Mouse (Mus musculus) forebrain, embryonic 16.5 days (tissue): ENCODE data around the gene Vps9d1. TPM values are rescaled to one million over a fixed set of nuclear protein-coding genes. Genes with fewer than 3 reads are reported as not detected.
"Not testable (repeated sequence)": the region's sequence is repeated elsewhere in the genome, so short reads cannot be mapped to it uniquely, and the experiment has no call there.

Source experiments
- ATAC-seq: fragments of 200-750 bp; cut with Nextera tagmentation; 2 replicates; pipeline ENCODE4 v1.8.0; 2017; ENCODE audit warnings: mild to moderate bottlenecking, moderate library complexity
- H3K27ac ChIP-seq: fragments of 300-500 bp; sonication (generic); 2 replicates; pipeline ENCODE4 v1.5.1; 2014; ENCODE audit warnings: low read length, control low read depth
- H3K27me3 ChIP-seq: fragments of 300-500 bp; sonication (generic); replicated peaks from 2 replicates; pipeline ENCODE4 v1.6.1; 2014; ENCODE audit warnings: low read length; ENCODE audit not compliant: control insufficient read depth, insufficient read depth
- H3K36me3 ChIP-seq: fragments of 300-500 bp; sonication (generic); 2 replicates; pipeline ENCODE4 v1.6.1; 2014; ENCODE audit not compliant: control insufficient read depth, insufficient read depth
- H3K4me1 ChIP-seq: fragments of 300-500 bp; sonication (generic); replicated peaks from 2 replicates; pipeline ENCODE4 v1.6.1; 2014; ENCODE audit warnings: low read length; ENCODE audit not compliant: control insufficient read depth, insufficient read depth
- H3K4me2 ChIP-seq: fragments of 300-500 bp; sonication (generic); 2 replicates; pipeline ENCODE4 v1.6.1; 2014; ENCODE audit warnings: mild to moderate bottlenecking, low read length, control low read depth
- H3K4me3 ChIP-seq: fragments of 300-500 bp; sonication (generic); replicated peaks from 2 replicates; pipeline ENCODE4 v1.5.1; 2014; ENCODE audit warnings: mild to moderate bottlenecking, low read length, control low read depth
- H3K9ac ChIP-seq: fragments of 300-500 bp; sonication (generic); replicated peaks from 2 replicates; pipeline ENCODE4 v1.6.1; 2014; ENCODE audit warnings: low read depth, low read length, control low read depth
- H3K9me3 ChIP-seq: fragments of 300-500 bp; sonication (generic); 2 replicates; pipeline ENCODE4 v1.6.1; 2016; ENCODE audit warnings: low read length; ENCODE audit not compliant: control insufficient read depth
- WGBS: fragments of 180-500 bp; shearing (Covaris S2); extraction: QIAGEN DNeasy Blood & Tissue Kit; methylation state at CpG from one replicate; pipeline ENCODE4 v1.1.7; 2014; 5-methylcytosine and 5-hydroxymethylcytosine counted together
- polyA plus RNA-seq: library from polyadenylated mRNA; unstranded; fragments of >200 nt; fragmentation: Nextera tagmentation; extraction: Ambion mirVana; gene quantifications from 2 replicates; pipeline ENCODE4 v1.2.1, GENCODE M21; 2015

The Vps9d1 gene
- polyA plus RNA-seq, 1 experiment from 2014 or later = 60.5 TPM

DNA sequence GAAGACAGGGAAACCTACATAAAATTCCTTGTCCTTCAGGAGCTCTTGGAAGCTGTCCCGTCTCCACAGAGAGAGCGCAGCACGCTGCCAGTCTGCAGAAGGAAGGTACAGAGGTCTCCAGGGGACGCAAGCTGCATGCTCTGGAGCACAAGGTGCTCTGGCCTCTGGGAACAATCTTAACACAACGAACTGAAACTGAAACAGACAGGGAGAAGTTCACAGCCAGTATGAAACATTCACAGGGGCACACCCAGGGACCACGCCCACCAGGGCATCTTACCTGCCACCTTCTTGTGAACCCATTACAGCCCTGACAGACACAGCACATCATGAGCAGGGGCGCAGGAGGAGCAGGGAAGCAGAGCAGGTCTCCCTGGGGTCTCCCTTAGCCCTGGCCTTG is 29.8 kb upstream of the Vps9d1 start:
- no peak overlapping the region for H3K4me3 ChIP-seq
- no peaks in the 10 kb centered on the region for H3K27me3 ChIP-seq
- WGBS = 89% methylated on average over 7 of the region's 7 CpGs
- ATAC-seq = no peak
- no peak overlapping the region for H3K4me2 ChIP-seq
- no peaks in the 10 kb centered on the region for H3K9me3 ChIP-seq
- H3K27ac ChIP-seq = no peak overlapping the region
- no peaks in the 10 kb centered on the region for H3K36me3 ChIP-seq
- H3K9ac ChIP-seq = no peak overlapping the region
- no peaks in the 10 kb centered on the region for H3K4me1 ChIP-seq

DNA sequence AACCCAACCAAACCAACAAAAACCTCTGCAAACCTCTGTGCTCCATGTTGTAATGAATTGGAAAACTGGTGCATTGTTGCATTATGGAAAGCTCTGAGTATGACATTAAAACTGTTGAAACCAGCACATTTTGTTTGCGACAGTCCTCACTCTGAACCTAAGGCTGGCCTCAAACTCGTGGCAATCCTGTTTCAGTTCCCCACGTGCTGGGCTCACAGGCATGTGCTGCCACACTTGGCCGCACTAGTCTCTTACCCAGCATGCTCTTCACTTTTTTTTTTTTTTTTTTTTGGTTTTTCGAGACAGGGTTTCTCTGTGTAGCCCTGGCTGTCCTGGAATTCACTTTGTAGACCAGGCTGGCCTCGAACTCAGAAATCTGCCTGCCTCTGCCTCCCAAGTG is 28.8 kb upstream of the Vps9d1 start:
- H3K36me3 ChIP-seq = not testable (repeated sequence)

DNA sequence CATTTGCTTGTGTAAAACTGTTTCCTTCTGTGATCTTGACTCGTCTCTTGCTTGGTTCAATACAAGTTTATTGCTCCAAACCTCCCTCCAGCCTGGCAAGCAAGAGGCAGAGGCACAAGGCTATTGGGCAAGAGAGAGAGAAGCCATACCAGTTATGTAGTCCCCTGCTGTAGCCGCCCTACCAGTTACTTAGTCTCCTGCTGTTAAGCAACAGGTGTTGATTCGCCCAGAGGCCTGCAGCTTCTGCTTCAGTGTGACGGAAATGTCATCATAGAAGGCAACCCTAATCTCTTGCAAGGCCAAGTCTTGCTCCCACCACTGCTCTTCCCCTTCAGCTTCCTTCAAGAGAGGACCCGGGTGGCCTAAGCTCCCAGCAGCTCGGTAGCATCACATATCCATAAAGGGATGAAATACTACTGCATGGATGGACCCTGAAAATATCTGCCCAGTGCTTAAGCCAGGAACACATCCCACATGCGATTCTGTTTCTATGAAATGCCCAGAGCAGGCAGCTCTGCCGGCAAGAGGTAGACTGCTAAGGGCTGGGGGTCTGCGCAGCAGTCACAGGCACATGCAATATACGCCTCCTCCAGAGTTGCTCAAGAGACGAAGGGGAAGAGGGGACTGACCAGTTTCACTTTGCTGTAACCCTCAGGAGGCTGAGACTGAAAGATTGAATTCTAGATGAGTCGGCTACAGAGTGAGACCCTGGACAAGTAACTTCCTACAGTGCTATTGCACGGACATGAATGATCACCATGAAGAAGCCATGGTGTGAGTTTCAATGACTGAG is 26.4 kb upstream of the Vps9d1 start:
- Histone ChIP-seq H3K27me3 (no peaks in the 10 kb centered on the region), H3K9me3 (no peaks in the 10 kb centered on the region), H3K4me1 (no peaks in the 10 kb centered on the region), H3K9ac (no peak overlapping the region), H3K4me3 (no peak overlapping the region), H3K4me2 (no peak overlapping the region), H3K27ac (no peak overlapping the region), H3K36me3 (no peaks in the 10 kb centered on the region)
- 88% methylated on average over 13 of the region's 13 CpGs for WGBS
- ATAC-seq = no peak

More for the DNA sequence above, 28.8 kb upstream of the Vps9d1 start:
- H3K4me2 ChIP-seq, H3K4me3 ChIP-seq, H3K9me3 ChIP-seq, H3K27ac ChIP-seq, H3K4me1 ChIP-seq, ATAC-seq, H3K9ac ChIP-seq, H3K27me3 ChIP-seq: not testable (repeated sequence)
- WGBS = 93% methylated on average over 4 of the region's 6 CpGs

DNA sequence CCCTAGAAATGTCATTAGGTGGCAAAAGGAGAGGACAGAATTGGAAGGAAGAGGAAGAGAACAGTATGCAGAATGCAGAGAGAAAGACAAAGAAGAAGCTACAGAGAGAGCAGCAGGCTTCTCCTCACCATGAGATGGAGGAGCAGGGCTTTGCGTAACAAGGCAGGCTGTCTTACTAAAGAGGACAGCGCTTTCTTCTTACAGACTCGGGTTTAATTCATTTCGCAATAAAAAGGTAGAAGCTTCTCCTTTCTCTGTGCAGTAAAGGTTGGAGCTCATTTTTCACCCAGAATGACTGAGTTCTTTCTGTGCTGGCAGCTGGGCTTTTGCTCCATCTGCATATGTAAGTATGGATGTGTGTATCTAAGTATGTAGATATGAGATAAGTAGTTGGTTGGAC is 25.7 kb upstream of the Vps9d1 start:
- no peak overlapping the region for H3K4me2 ChIP-seq
- no peaks in the 10 kb centered on the region for H3K27me3 ChIP-seq
- no peaks in the 10 kb centered on the region for H3K4me1 ChIP-seq
- no peak overlapping the region for H3K9ac ChIP-seq
- H3K36me3 ChIP-seq = no peaks in the 10 kb centered on the region
- H3K27ac ChIP-seq = no peak overlapping the region
- 92% methylated on average over 4 of the region's 4 CpGs for WGBS
- no peaks in the 10 kb centered on the region for H3K9me3 ChIP-seq
- H3K4me3 ChIP-seq = no peak overlapping the region
- ATAC-seq = no peak

DNA sequence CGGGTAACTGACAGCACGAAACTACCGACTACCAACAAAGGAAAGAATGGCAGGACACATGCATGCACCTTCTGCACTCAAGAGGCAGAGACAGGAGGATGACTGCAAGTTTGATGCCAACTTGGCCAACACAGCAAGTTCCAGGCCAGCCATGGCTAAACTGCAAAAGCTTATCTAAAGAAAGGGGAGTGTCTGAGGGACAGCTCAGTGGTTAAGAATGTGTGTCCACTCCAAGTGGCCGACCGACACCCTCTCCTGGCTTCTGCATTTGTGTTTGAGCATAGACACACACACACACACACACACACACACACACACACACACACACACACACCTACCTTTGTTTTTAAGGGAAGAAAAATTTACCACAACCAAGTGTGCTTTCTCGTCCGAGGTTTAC is 24.3 kb upstream of the Vps9d1 start:
- no peaks in the 10 kb centered on the region for H3K36me3 ChIP-seq
- H3K9me3 ChIP-seq = no peaks in the 10 kb centered on the region
- WGBS = 78% methylated on average over 7 of the region's 7 CpGs
- no peak overlapping the region for H3K4me2 ChIP-seq
- no peak for ATAC-seq
- no peaks in the 10 kb centered on the region for H3K27me3 ChIP-seq
- no peaks in the 10 kb centered on the region for H3K4me1 ChIP-seq
- H3K27ac ChIP-seq = no peak overlapping the region
- no peak overlapping the region for H3K4me3 ChIP-seq
- no peak overlapping the region for H3K9ac ChIP-seq

DNA sequence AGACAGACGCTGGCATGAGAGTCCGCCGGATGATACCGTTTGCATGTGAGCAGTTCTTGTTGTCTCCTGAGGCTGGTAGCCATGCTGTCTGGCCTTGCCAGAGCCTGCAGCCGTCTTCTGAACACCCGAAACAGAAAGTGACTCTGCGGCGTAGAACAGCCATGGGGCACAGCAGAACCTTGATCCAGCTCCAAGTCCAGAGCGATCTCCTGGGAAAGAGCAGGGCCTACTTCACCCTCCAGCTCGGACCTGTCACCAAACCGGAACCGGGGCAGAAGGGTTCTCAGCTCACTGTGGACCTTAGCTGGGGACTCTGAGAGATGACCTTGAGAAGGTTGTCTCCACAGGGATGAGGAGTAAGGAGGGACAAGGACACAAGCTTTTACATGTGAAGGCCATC is 20.9 kb upstream of the Vps9d1 start:
- Histone ChIP-seq H3K4me2 (no peak overlapping the region), H3K4me3 (no peak overlapping the region)
- WGBS = 94% methylated on average over 12 of the region's 12 CpGs

DNA sequence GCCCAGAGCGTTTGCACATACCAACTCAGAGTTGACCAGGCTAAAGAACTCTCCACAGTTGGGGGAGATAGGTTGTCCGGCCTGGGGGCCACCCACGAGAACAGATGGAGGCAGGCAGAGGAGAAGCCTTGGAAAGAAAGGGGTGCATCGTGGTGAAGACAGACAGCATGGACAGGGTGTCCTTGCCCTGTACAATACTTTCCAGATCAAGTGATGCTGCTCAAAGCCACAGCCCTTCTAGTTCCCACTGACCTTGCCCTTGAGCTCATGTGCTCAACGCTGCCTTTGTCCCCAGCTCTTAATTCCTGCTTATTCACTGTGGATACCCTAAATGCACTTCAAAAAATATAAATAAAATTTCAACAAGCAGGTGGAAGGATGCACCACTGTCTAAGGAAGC is 20.3 kb upstream of the Vps9d1 start:
- Histone ChIP-seq H3K4me2 (no peak overlapping the region), H3K4me3 (no peak overlapping the region), H3K36me3 (peaks cover 4% of the 10 kb centered on the region; the same call in 1 of the 2 replicates), H3K4me1 (no peaks in the 10 kb centered on the region), H3K9ac (no peak overlapping the region), H3K9me3 (no peaks in the 10 kb centered on the region), H3K27ac (no peak overlapping the region), H3K27me3 (no peaks in the 10 kb centered on the region)
- no peak for ATAC-seq
- WGBS = 96% methylated on average over 5 of the region's 5 CpGs

More for the DNA sequence above, 20.9 kb upstream of the Vps9d1 start:
- Histone ChIP-seq H3K4me1 (no peaks in the 10 kb centered on the region), H3K9ac (no peak overlapping the region), H3K9me3 (no peaks in the 10 kb centered on the region), H3K27me3 (no peaks in the 10 kb centered on the region), H3K36me3 (no peaks in the 10 kb centered on the region), H3K27ac (no peak overlapping the region)
- ATAC-seq = no peak

DNA sequence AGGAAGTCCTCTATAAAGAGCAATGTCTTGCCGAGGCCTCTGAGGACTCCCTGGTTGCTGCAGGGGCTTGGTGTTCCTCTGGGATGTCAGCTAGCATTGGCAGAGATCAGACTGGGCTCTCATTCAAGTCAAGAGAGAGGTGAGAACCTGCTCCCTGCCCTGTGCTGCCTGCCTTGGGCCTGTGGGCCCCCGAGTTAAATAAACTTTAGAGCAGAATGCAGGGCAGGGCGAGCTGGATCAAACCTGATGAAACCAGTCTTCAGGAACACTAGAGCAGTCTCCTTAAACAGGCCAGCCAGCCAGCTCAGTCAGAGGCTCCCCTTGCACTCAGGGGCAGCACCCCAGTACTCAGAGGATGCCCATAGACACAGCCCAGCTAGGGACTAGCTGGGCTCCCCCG is 17.8 kb upstream of the Vps9d1 start:
- WGBS = 91% methylated on average over 4 of the region's 4 CpGs
- H3K4me1 ChIP-seq = no peaks in the 10 kb centered on the region
- H3K9me3 ChIP-seq = no peaks in the 10 kb centered on the region
- no peak overlapping the region for H3K4me2 ChIP-seq
- no peak overlapping the region for H3K4me3 ChIP-seq
- no peak overlapping the region for H3K9ac ChIP-seq
- no peak overlapping the region for H3K27ac ChIP-seq
- no peak for ATAC-seq
- H3K36me3 ChIP-seq = peaks cover 18% of the 10 kb centered on the region
- H3K27me3 ChIP-seq = no peaks in the 10 kb centered on the region

DNA sequence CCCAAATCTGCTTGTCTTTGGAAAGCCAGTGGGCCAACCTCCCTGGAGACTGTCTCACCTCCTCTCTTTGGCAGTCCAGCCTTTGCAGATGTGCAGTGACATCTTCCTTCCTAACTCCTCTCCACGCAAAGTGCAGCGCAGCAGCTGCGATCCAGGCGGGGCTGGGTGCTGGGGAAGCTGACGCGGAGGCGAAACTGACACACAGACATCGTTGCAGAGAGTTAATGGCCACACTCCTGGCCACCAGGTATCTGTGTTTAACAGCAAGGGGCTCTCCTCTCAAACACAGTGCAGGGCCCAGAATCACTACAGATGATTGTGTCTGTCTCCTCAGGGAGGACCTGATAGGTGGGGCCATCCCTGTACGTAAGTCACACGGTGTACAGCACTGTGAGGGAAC is 17.0 kb upstream of the Vps9d1 start:
- H3K4me1 ChIP-seq = no peaks in the 10 kb centered on the region
- H3K36me3 ChIP-seq = peaks cover 18% of the 10 kb centered on the region
- H3K9ac ChIP-seq = no peak overlapping the region
- no peaks in the 10 kb centered on the region for H3K9me3 ChIP-seq
- H3K27ac ChIP-seq = no peak overlapping the region
- no peak for ATAC-seq
- H3K4me3 ChIP-seq = no peak overlapping the region
- no peak overlapping the region for H3K4me2 ChIP-seq
- 94% methylated on average over 10 of the region's 10 CpGs for WGBS
- H3K27me3 ChIP-seq = no peaks in the 10 kb centered on the region
